Mouse (Mus musculus): ENCODE data around the gene Hdac5. TPM values are rescaled to one million over a fixed set of nuclear protein-coding genes. Genes with fewer than 3 reads are reported as not detected.

Gene Hdac5
- polyA plus RNA-seq, 1 experiment from 2014 or later = 70.6 TPM

GRCm38 (mm10) chr11:102219994-102220346 lies 10.0 kb downstream of the Hdac5 start:
- Histone ChIP-seq H3K4me3 (replicated peaks) (no peak overlapping the region), H3K9me3 (no peaks in the 10 kb centered on the region), H3K36me3 (replicated peaks) (peaks cover 22% of the 10 kb centered on the region), H3K9ac (no peak overlapping the region), H3K27ac (no peak overlapping the region), H3K4me2 (no peak overlapping the region), H3K4me1 (peaks cover 62% of the 10 kb centered on the region), H3K27me3 (peaks cover 5% of the 10 kb centered on the region; the same call in 1 of the 2 replicates)
- 88% methylated on average over 4 of the region's 4 CpGs for WGBS
- ATAC-seq (ENCODE audit: low FRiP score) = no peak

- H3K4me1 ChIP-seq = peaks cover 62% of the 10 kb centered on the region
These were observed 10.5 kb downstream of the Hdac5 start for GRCm38 (mm10) chr11:102219247-102219993.

GRCm38 (mm10) chr11:102218783-102219182 lies 11.2 kb downstream of the Hdac5 start:
- ATAC-seq (ENCODE audit: low FRiP score) = peak; percentile 88
- WGBS = 1% methylated on average over 10 of the region's 10 CpGs
- H3K9ac ChIP-seq = peak overlapping the region; percentile 33

More at GRCm38 (mm10) chr11:102219247-102219993, 10.5 kb downstream of the Hdac5 start:
- WGBS = 73% methylated on average over 14 of the region's 14 CpGs
- peak overlapping the region; percentile 16; the same call in 1 of the 2 replicates for H3K4me3 ChIP-seq (replicated peaks)
- H3K27me3 ChIP-seq = no peaks in the 10 kb centered on the region
- peak; percentile 4; the same call in 1 of the 2 replicates for ATAC-seq (ENCODE audit: low FRiP score)
- H3K9me3 ChIP-seq = no peaks in the 10 kb centered on the region
- peak overlapping the region; percentile 40 for H3K4me2 ChIP-seq
- H3K27ac ChIP-seq = peak overlapping the region; percentile 64
- 0 out of 2 replicates have a peak overlapping the region, but pooled peaks have one; percentile 33 for H3K9ac ChIP-seq
- H3K36me3 ChIP-seq (replicated peaks) = peaks cover 22% of the 10 kb centered on the region

GRCm38 (mm10) chr11:102217876-102218430 lies 12.0 kb downstream of the Hdac5 start:
- Histone ChIP-seq H3K36me3 (replicated peaks) (peaks cover 22% of the 10 kb centered on the region), H3K4me2 (peak overlapping the region; percentile 40), H3K4me1 (peaks cover 57% of the 10 kb centered on the region), H3K4me3 (replicated peaks) (peak overlapping the region; percentile 16; the same call in 1 of the 2 replicates), H3K9ac (peak overlapping the region; percentile 33), H3K27me3 (no peaks in the 10 kb centered on the region), H3K9me3 (no peaks in the 10 kb centered on the region), H3K27ac (peak overlapping the region; percentile 64)
- 78% methylated on average over 7 of the region's 7 CpGs for WGBS
- ATAC-seq (ENCODE audit: low FRiP score) = no peak

More at GRCm38 (mm10) chr11:102218783-102219182, 11.2 kb downstream of the Hdac5 start:
- H3K4me3 ChIP-seq (replicated peaks) = peak overlapping the region; percentile 16
- H3K27me3 ChIP-seq = no peaks in the 10 kb centered on the region
- peaks cover 22% of the 10 kb centered on the region for H3K36me3 ChIP-seq (replicated peaks)
- peak overlapping the region; percentile 64 for H3K27ac ChIP-seq
- peak overlapping the region; percentile 40 for H3K4me2 ChIP-seq
- peaks cover 59% of the 10 kb centered on the region for H3K4me1 ChIP-seq
- H3K9me3 ChIP-seq = no peaks in the 10 kb centered on the region

- H3K4me3 ChIP-seq (replicated peaks) = no peak overlapping the region
- H3K27me3 ChIP-seq = no peaks in the 10 kb centered on the region
- peaks cover 57% of the 10 kb centered on the region for H3K4me1 ChIP-seq
- H3K9me3 ChIP-seq = no peaks in the 10 kb centered on the region
- no peak overlapping the region for H3K27ac ChIP-seq
- ATAC-seq (ENCODE audit: low FRiP score) = no peak
- 86% methylated on average over 6 of the region's 6 CpGs for WGBS
- H3K9ac ChIP-seq = 0 out of 2 replicates have a peak overlapping the region, but pooled peaks have one; percentile 13
- no peak overlapping the region for H3K4me2 ChIP-seq
- peaks cover 21% of the 10 kb centered on the region for H3K36me3 ChIP-seq (replicated peaks)
These were observed 12.6 kb downstream of the Hdac5 start for GRCm38 (mm10) chr11:102217396-102217795.

- Histone ChIP-seq H3K4me3 (replicated peaks) (no peak overlapping the region), H3K27ac (no peak overlapping the region), H3K4me1 (peaks cover 60% of the 10 kb centered on the region), H3K36me3 (replicated peaks) (peaks cover 16% of the 10 kb centered on the region), H3K9me3 (no peaks in the 10 kb centered on the region), H3K4me2 (no peak overlapping the region), H3K9ac (no peak overlapping the region), H3K27me3 (no peaks in the 10 kb centered on the region)
- WGBS = 57% methylated on average over 5 of the region's 5 CpGs
- no peak for ATAC-seq (ENCODE audit: low FRiP score)
These were observed 13.1 kb downstream of the Hdac5 start for GRCm38 (mm10) chr11:102216886-102217240.

- no peak overlapping the region for H3K4me2 ChIP-seq
- H3K9ac ChIP-seq = peak overlapping the region; percentile 25; the same call in 1 of the 2 replicates
- H3K27ac ChIP-seq = no peak overlapping the region
- WGBS = 61% methylated on average over 12 of the region's 12 CpGs
- H3K9me3 ChIP-seq = no peaks in the 10 kb centered on the region
- peaks cover 66% of the 10 kb centered on the region for H3K4me1 ChIP-seq
- H3K36me3 ChIP-seq (replicated peaks) = peaks cover 16% of the 10 kb centered on the region
- H3K27me3 ChIP-seq = no peaks in the 10 kb centered on the region
- no peak overlapping the region for H3K4me3 ChIP-seq (replicated peaks)
- ATAC-seq (ENCODE audit: low FRiP score) = no peak
These were observed 13.7 kb downstream of the Hdac5 start for GRCm38 (mm10) chr11:102216056-102216885.

- Histone ChIP-seq H3K27ac (no peak overlapping the region), H3K4me2 (no peak overlapping the region), H3K9ac (no peak overlapping the region)
These were observed 14.5 kb downstream of the Hdac5 start for GRCm38 (mm10) chr11:102215511-102215910.

GRCm38 (mm10) chr11:102214430-102215156 lies 15.4 kb downstream of the Hdac5 start:
- Histone ChIP-seq H3K4me3 (replicated peaks) (no peak overlapping the region), H3K9ac (no peak overlapping the region), H3K27me3 (no peaks in the 10 kb centered on the region), H3K27ac (peak overlapping the region; percentile 19; the same call in 1 of the 2 replicates), H3K4me1 (peaks cover 66% of the 10 kb centered on the region), H3K9me3 (no peaks in the 10 kb centered on the region), H3K4me2 (no peak overlapping the region), H3K36me3 (replicated peaks) (peaks cover 12% of the 10 kb centered on the region)
- ATAC-seq (ENCODE audit: low FRiP score) = no peak
- WGBS = 79% methylated on average over 10 of the region's 10 CpGs

More at GRCm38 (mm10) chr11:102215511-102215910, 14.5 kb downstream of the Hdac5 start:
- no peaks in the 10 kb centered on the region for H3K9me3 ChIP-seq
- H3K27me3 ChIP-seq = no peaks in the 10 kb centered on the region
- no peak overlapping the region for H3K4me3 ChIP-seq (replicated peaks)
- peaks cover 67% of the 10 kb centered on the region for H3K4me1 ChIP-seq
- H3K36me3 ChIP-seq (replicated peaks) = peaks cover 12% of the 10 kb centered on the region
- WGBS = 84% methylated on average over 11 of the region's 11 CpGs
- no peak for ATAC-seq (ENCODE audit: low FRiP score)

GRCm38 (mm10) chr11:102211936-102212341 lies 18.0 kb downstream of the Hdac5 start:
- Histone ChIP-seq H3K4me3 (replicated peaks) (no peak overlapping the region), H3K9ac (no peak overlapping the region), H3K4me2 (no peak overlapping the region), H3K4me1 (peaks cover 64% of the 10 kb centered on the region), H3K36me3 (replicated peaks) (peaks cover 7% of the 10 kb centered on the region), H3K27me3 (no peaks in the 10 kb centered on the region), H3K27ac (no peak overlapping the region), H3K9me3 (no peaks in the 10 kb centered on the region)
- no peak for ATAC-seq (ENCODE audit: low FRiP score)
- WGBS = 79% methylated on average over 18 of the region's 18 CpGs

GRCm38 (mm10) chr11:102211011-102211410 lies 19.0 kb downstream of the Hdac5 start:
- Histone ChIP-seq H3K4me3 (replicated peaks) (no peak overlapping the region), H3K27me3 (no peaks in the 10 kb centered on the region; the same call in 1 of the 2 replicates), H3K36me3 (replicated peaks) (peaks cover 17% of the 10 kb centered on the region), H3K9ac (no peak overlapping the region), H3K9me3 (no peaks in the 10 kb centered on the region), H3K27ac (no peak overlapping the region), H3K4me2 (no peak overlapping the region), H3K4me1 (peaks cover 62% of the 10 kb centered on the region)
- no peak for ATAC-seq (ENCODE audit: low FRiP score)
- WGBS = 75% methylated on average over 5 of the region's 5 CpGs
